Mouse (Mus musculus) adrenal gland, adult (tissue): ENCODE measurements around the gene Traf1.
A peak's percentile ranks its signal among the peaks of the same experiment; 100 is the strongest.

ENCODE experiments used
- DNase-seq, 2 experiments: peaks; one replicate each; pipeline ENCODE4 v3.0.0; 2022 to 2023; ENCODE audit warnings: low spot score in 1 of 2; ENCODE audit not compliant: inconsistent age in 2 of 2

Traf1 gene

GRCm38 (mm10) chr2:34903652-34904405 is 57.7 kb downstream of the Traf1 start:
- DNase-seq, result peak; percentile 37 to 61

- DNase-seq, result peak in 1 of 2 experiments; percentile 15
Measured at GRCm38 (mm10) chr2:34903191-34903590, 58.4 kb downstream of the Traf1 start.

GRCm38 (mm10) chr2:34902731-34903130 is 58.8 kb downstream of the Traf1 start:
- peak; percentile 20 to 47 for DNase-seq

GRCm38 (mm10) chr2:34901726-34902125 is 59.8 kb downstream of the Traf1 start:
- no peak for DNase-seq

GRCm38 (mm10) chr2:34900412-34900811 is 61.2 kb downstream of the Traf1 start:
- peak in 1 of 2 experiments; percentile 73 for DNase-seq

- DNase-seq, result peak in 1 of 2 experiments; percentile 31
Measured at GRCm38 (mm10) chr2:34899682-34900081, 61.9 kb downstream of the Traf1 start.

- peak; percentile 35 to 68 for DNase-seq
Measured at GRCm38 (mm10) chr2:34897820-34898219, 63.8 kb downstream of the Traf1 start.

- DNase-seq, result no peak
Measured at GRCm38 (mm10) chr2:34896821-34897460, 64.6 kb downstream of the Traf1 start.

- DNase-seq, result no peak
Measured at GRCm38 (mm10) chr2:34895503-34896113, 66.0 kb downstream of the Traf1 start.

- DNase-seq, result no peak
Measured at GRCm38 (mm10) chr2:34893950-34894349, 67.6 kb downstream of the Traf1 start.
